Mouse (Mus musculus): ENCODE data around the gene H2-M10.5.
"Not testable (repeated sequence)": the region's sequence is repeated elsewhere in the genome, so short reads cannot be mapped to it uniquely, and the experiment has no call there.

H2-M10.5 gene

GRCm38 (mm10) chr17:36772610-36773009 is at the start of gene H2-M10.5:
TSS of gene H2-M10.5 (plus strand) at chr17:36772910.
- DNase-seq (ENCODE audit: low read depth in 1 of 2, low spot score in 2 of 2), result not testable (repeated sequence)

- no peak for DNase-seq (ENCODE audit: low read depth in 1 of 2, low spot score in 2 of 2)
Observed at GRCm38 (mm10) chr17:36726046-36726445, 46.7 kb upstream of the H2-M10.5 start.

GRCm38 (mm10) chr17:36763816-36764215 is 8.9 kb upstream of the H2-M10.5 start:
- no peak for DNase-seq (ENCODE audit: low read depth in 1 of 2, low spot score in 2 of 2)

GRCm38 (mm10) chr17:36764244-36764643 is 8.5 kb upstream of the H2-M10.5 start:
- DNase-seq (ENCODE audit: low read depth in 1 of 2, low spot score in 2 of 2), result not testable (repeated sequence)

- DNase-seq (ENCODE audit: low read depth in 1 of 2, low spot score in 2 of 2), result not testable (repeated sequence)
Observed at GRCm38 (mm10) chr17:36765403-36765802, 7.3 kb upstream of the H2-M10.5 start.

- no peak for DNase-seq (ENCODE audit: low read depth in 1 of 2, low spot score in 2 of 2)
Observed at GRCm38 (mm10) chr17:36781533-36781932, 8.8 kb downstream of the H2-M10.5 start.

- DNase-seq (ENCODE audit: low read depth in 1 of 2, low spot score in 2 of 2), result not testable (repeated sequence)
Observed at GRCm38 (mm10) chr17:36786483-36786886, 13.8 kb downstream of the H2-M10.5 start.

- no peak for DNase-seq (ENCODE audit: low read depth in 1 of 2, low spot score in 2 of 2)
Observed at GRCm38 (mm10) chr17:36788351-36788750, 15.6 kb downstream of the H2-M10.5 start.

- DNase-seq (ENCODE audit: low read depth in 1 of 2, low spot score in 2 of 2), result not testable (repeated sequence)
Observed at GRCm38 (mm10) chr17:36788801-36789200, 16.1 kb downstream of the H2-M10.5 start.

- no peak for DNase-seq (ENCODE audit: low read depth in 1 of 2, low spot score in 2 of 2)
Observed at GRCm38 (mm10) chr17:36799493-36799892, 26.8 kb downstream of the H2-M10.5 start.

GRCm38 (mm10) chr17:36799921-36800462 is 27.3 kb downstream of the H2-M10.5 start:
- not testable (repeated sequence) for DNase-seq (ENCODE audit: low read depth in 1 of 2, low spot score in 2 of 2)

- no peak for DNase-seq (ENCODE audit: low read depth in 1 of 2, low spot score in 2 of 2)
Observed at GRCm38 (mm10) chr17:36811871-36812270, 39.2 kb downstream of the H2-M10.5 start, which contains the start of gene H2-M10.6. TSS of gene H2-M10.6 (plus strand) at chr17:36812171.

GRCm38 (mm10) chr17:36824005-36824404 is 51.3 kb downstream of the H2-M10.5 start:
- no peak for DNase-seq (ENCODE audit: low read depth in 1 of 2, low spot score in 2 of 2)

- DNase-seq (ENCODE audit: low read depth in 1 of 2, low spot score in 2 of 2), result no peak
Observed at GRCm38 (mm10) chr17:36825525-36825924, 52.8 kb downstream of the H2-M10.5 start.

Data from monocyte, adult 2 months (primary cell).